Mouse (Mus musculus) hindbrain, postnatal 0 days (tissue): ENCODE results near the gene Cant1. TPM values are rescaled to one million over a fixed set of nuclear protein-coding genes. Genes with fewer than 3 reads are reported as not detected.

Experiments used
- ATAC-seq: fragments of 200-750 bp; cut with Nextera tagmentation; 2 replicates; pipeline ENCODE4 v1.8.0; 2017; ENCODE audit warnings: mild to moderate bottlenecking, moderate TSS enrichment, moderate library complexity
- DNase-seq: peaks from one replicate; pipeline ENCODE4 v3.0.0-alpha.2; 2015; ENCODE audit warnings: low spot score
- H3K27ac ChIP-seq: fragments of 300-500 bp; sonication (generic); 2 replicates; pipeline ENCODE4 v1.5.1; 2014; ENCODE audit warnings: mild to moderate bottlenecking
- H3K27me3 ChIP-seq: fragments of 300-500 bp; sonication (generic); 2 replicates; pipeline ENCODE4 v1.6.1; 2014; ENCODE audit warnings: low read length, mixed read lengths; ENCODE audit not compliant: insufficient read depth
- H3K36me3 ChIP-seq: fragments of 300-500 bp; sonication (generic); 2 replicates; pipeline ENCODE4 v1.6.1; 2014; ENCODE audit warnings: low read length, mixed read lengths; ENCODE audit not compliant: insufficient read depth
- H3K4me1 ChIP-seq: fragments of 300-500 bp; sonication (generic); 2 replicates; pipeline ENCODE4 v1.6.1; 2014; ENCODE audit warnings: antibody characterized with exemption, low read length, mixed read lengths; ENCODE audit not compliant: insufficient read depth
- H3K4me2 ChIP-seq: fragments of 300-500 bp; sonication (generic); 2 replicates; pipeline ENCODE4 v1.6.1; 2014; ENCODE audit warnings: low read depth, mild to moderate bottlenecking, low read length, moderate library complexity, mixed read lengths
- H3K4me3 ChIP-seq: fragments of 300-500 bp; sonication (generic); 2 replicates; pipeline ENCODE4 v1.5.1; 2014; ENCODE audit warnings: low read length
- H3K9ac ChIP-seq: fragments of 300-500 bp; sonication (generic); replicated peaks from 2 replicates; pipeline ENCODE4 v1.6.1; 2014; ENCODE audit warnings: mild to moderate bottlenecking, low read length, moderate library complexity, mixed read lengths
- H3K9me3 ChIP-seq: fragments of 300-500 bp; sonication (generic); 2 replicates; pipeline ENCODE4 v1.6.1; 2016; ENCODE audit warnings: low read length, mixed read lengths
- CTCF ChIP-seq: IDR thresholded peaks from 2 replicates; pipeline ENCODE4 v1.5.1; 2016; ENCODE audit warnings: antibody characterized with exemption, control low read depth, low read depth
- WGBS: fragments of 180-500 bp; shearing (Covaris S2); extraction: QIAGEN DNeasy Blood & Tissue Kit; methylation state at CpG from one replicate; pipeline ENCODE4 v1.1.7; 2014; 5-methylcytosine and 5-hydroxymethylcytosine counted together
- polyA plus RNA-seq: library from polyadenylated mRNA; unstranded; fragments of >200 nt; fragmentation: Nextera tagmentation; extraction: Ambion mirVana; gene quantifications from 2 replicates; pipeline ENCODE4 v1.2.1, GENCODE M21; 2015
- total RNA-seq: library from RNA; depleted of rRNA; stranded (reverse); fragments of >200 nt; gene quantifications from 2 replicates; pipeline ENCODE4 v1.2.3, GENCODE M21; 2014

Gene Cant1
- total and polyA plus RNA-seq, 2 experiments from 2014 or later, result 25.8 to 47.9 TPM

- H3K36me3 ChIP-seq, result no peaks in the 10 kb centered on the region
- WGBS, result 34% methylated on average over 11 of the region's 11 CpGs
- no peak overlapping the region for H3K4me3 ChIP-seq
- no peaks in the 10 kb centered on the region for H3K9me3 ChIP-seq
- no peak overlapping the region for H3K9ac ChIP-seq
- no peak overlapping the region for H3K27ac ChIP-seq
- H3K4me1 ChIP-seq, result 0 out of 2 replicates have a peak, but pooled peaks cover 9% of the 10 kb centered on the region
- TF ChIP-seq CTCF, result peak; percentile 95
- no peaks in the 10 kb centered on the region for H3K27me3 ChIP-seq
- DNase-seq (peak; percentile 85), ATAC-seq (0 out of 2 replicates have a peak, but pooled peaks have one; percentile 36)
- no peak overlapping the region for H3K4me2 ChIP-seq
Measured at GRCm38 (mm10) chr11:118443201-118443970, 24.5 kb upstream of the Cant1 start.

GRCm38 (mm10) chr11:118442691-118443090 is 23.8 kb upstream of the Cant1 start:
- no peaks in the 10 kb centered on the region for H3K9me3 ChIP-seq
- H3K27me3 ChIP-seq, result no peaks in the 10 kb centered on the region
- WGBS, result 68% methylated on average over 13 of the region's 13 CpGs
- no peak overlapping the region for H3K4me3 ChIP-seq
- H3K27ac ChIP-seq, result no peak overlapping the region
- no peaks in the 10 kb centered on the region for H3K36me3 ChIP-seq
- H3K4me1 ChIP-seq, result 0 out of 2 replicates have a peak, but pooled peaks cover 10% of the 10 kb centered on the region
- no peak overlapping the region for H3K9ac ChIP-seq
- TF ChIP-seq CTCF, result no peak
- no peak overlapping the region for H3K4me2 ChIP-seq
- DNase-seq (peak; percentile 21), ATAC-seq (no peak)

- ATAC-seq (peak; percentile 53), DNase-seq (peak; percentile 68)
- Histone ChIP-seq H3K36me3 (no peaks in the 10 kb centered on the region), H3K4me1 (peaks cover 20% of the 10 kb centered on the region), H3K9ac (no peak overlapping the region), H3K4me2 (no peak overlapping the region), H3K27me3 (no peaks in the 10 kb centered on the region), H3K4me3 (no peak overlapping the region), H3K27ac (peak overlapping the region; percentile 16), H3K9me3 (no peaks in the 10 kb centered on the region)
- 19% methylated on average over 11 of the region's 11 CpGs for WGBS
- TF ChIP-seq CTCF, result no peak
Measured at GRCm38 (mm10) chr11:118438665-118439414, 20.0 kb upstream of the Cant1 start.

GRCm38 (mm10) chr11:118436471-118436935 is 17.6 kb upstream of the Cant1 start:
- no peaks in the 10 kb centered on the region for H3K9me3 ChIP-seq
- ATAC-seq (peak; percentile 92), DNase-seq (peak; percentile 85)
- H3K36me3 ChIP-seq, result no peaks in the 10 kb centered on the region
- H3K4me3 ChIP-seq, result no peak overlapping the region
- no peaks in the 10 kb centered on the region for H3K27me3 ChIP-seq
- H3K4me2 ChIP-seq, result no peak overlapping the region
- 18% methylated on average over 6 of the region's 6 CpGs for WGBS
- TF ChIP-seq CTCF, result peak; percentile 75
- peak overlapping the region; percentile 8; the same call in 1 of the 2 replicates for H3K27ac ChIP-seq
- H3K9ac ChIP-seq, result no peak overlapping the region
- peaks cover 27% of the 10 kb centered on the region for H3K4me1 ChIP-seq

- H3K27ac ChIP-seq, result no peak overlapping the region
- 0 out of 2 replicates have a peak overlapping the region, but pooled peaks have one; percentile 5 for H3K9ac ChIP-seq
- H3K4me3 ChIP-seq, result no peak overlapping the region
- H3K4me1 ChIP-seq, result peaks cover 23% of the 10 kb centered on the region
- no peaks in the 10 kb centered on the region for H3K36me3 ChIP-seq
- no peaks in the 10 kb centered on the region for H3K9me3 ChIP-seq
- DNase-seq (no peak), ATAC-seq (no peak)
- peak overlapping the region; percentile 34 for H3K4me2 ChIP-seq
- no peaks in the 10 kb centered on the region for H3K27me3 ChIP-seq
- no peak for TF ChIP-seq CTCF
- WGBS, result 34% methylated on average over 13 of the region's 13 CpGs
Measured at GRCm38 (mm10) chr11:118434093-118434492, 15.2 kb upstream of the Cant1 start.

GRCm38 (mm10) chr11:118433398-118433868 is 14.5 kb upstream of the Cant1 start:
- 0 out of 2 replicates have a peak overlapping the region, but pooled peaks have one; percentile 5 for H3K9ac ChIP-seq
- ATAC-seq (no peak), DNase-seq (peak; percentile 45)
- peaks cover 18% of the 10 kb centered on the region for H3K4me1 ChIP-seq
- H3K36me3 ChIP-seq, result no peaks in the 10 kb centered on the region
- no peak overlapping the region for H3K4me3 ChIP-seq
- H3K27ac ChIP-seq, result no peak overlapping the region
- no peaks in the 10 kb centered on the region for H3K27me3 ChIP-seq
- H3K4me2 ChIP-seq, result peak overlapping the region; percentile 34
- no peak for TF ChIP-seq CTCF
- 52% methylated on average over 10 of the region's 10 CpGs for WGBS
- H3K9me3 ChIP-seq, result no peaks in the 10 kb centered on the region
